Mouse (Mus musculus) neutrophil, adult 5-6 weeks (primary cell): ENCODE data around the gene St3gal5. TPM values are rescaled to one million over a fixed set of nuclear protein-coding genes. Genes with fewer than 3 reads are reported as not detected.
A peak's percentile ranks its signal among the peaks of the same experiment; 100 is the strongest.

Source experiments
- ATAC-seq: fragments of 151-379, 151-347 bp; 2 replicates; pipeline ENCODE4 v1.8.0; 2017; ENCODE audit warnings: mild to moderate bottlenecking, moderate TSS enrichment; ENCODE audit not compliant: insufficient number of reproducible peaks, poor library complexity, low FRiP score, severe bottlenecking; ENCODE audit errors: extremely low read depth
- total RNA-seq: library from RNA; stranded (forward); fragments of 200-1000 nt; gene quantifications from 2 replicates; pipeline ENCODE4 v1.2.3, GENCODE M21; 2017

The St3gal5 gene
- total RNA-seq, 1 experiment from 2014 or later = 36.4 TPM

- ATAC-seq = peak; percentile 49; the same call in 1 of the 2 replicates
These were observed 88.6 kb downstream of the St3gal5 start for GRCm38 (mm10) chr6:72185893-72186490.

- no peak for ATAC-seq
These were observed 89.4 kb downstream of the St3gal5 start for GRCm38 (mm10) chr6:72186809-72187208.

GRCm38 (mm10) chr6:72189061-72189863 lies 91.9 kb downstream of the St3gal5 start:
- ATAC-seq = no peak

GRCm38 (mm10) chr6:72190120-72190519 lies 92.7 kb downstream of the St3gal5 start:
- no peak for ATAC-seq

- 0 out of 2 replicates have a peak, but pooled peaks have one; percentile 9 for ATAC-seq
These were observed 93.2 kb downstream of the St3gal5 start for GRCm38 (mm10) chr6:72190577-72190976.

GRCm38 (mm10) chr6:72196660-72197059 lies 99.3 kb downstream of the St3gal5 start:
- no peak for ATAC-seq

GRCm38 (mm10) chr6:72197515-72197914 lies 100.1 kb downstream of the St3gal5 start:
- ATAC-seq = no peak

DNA sequence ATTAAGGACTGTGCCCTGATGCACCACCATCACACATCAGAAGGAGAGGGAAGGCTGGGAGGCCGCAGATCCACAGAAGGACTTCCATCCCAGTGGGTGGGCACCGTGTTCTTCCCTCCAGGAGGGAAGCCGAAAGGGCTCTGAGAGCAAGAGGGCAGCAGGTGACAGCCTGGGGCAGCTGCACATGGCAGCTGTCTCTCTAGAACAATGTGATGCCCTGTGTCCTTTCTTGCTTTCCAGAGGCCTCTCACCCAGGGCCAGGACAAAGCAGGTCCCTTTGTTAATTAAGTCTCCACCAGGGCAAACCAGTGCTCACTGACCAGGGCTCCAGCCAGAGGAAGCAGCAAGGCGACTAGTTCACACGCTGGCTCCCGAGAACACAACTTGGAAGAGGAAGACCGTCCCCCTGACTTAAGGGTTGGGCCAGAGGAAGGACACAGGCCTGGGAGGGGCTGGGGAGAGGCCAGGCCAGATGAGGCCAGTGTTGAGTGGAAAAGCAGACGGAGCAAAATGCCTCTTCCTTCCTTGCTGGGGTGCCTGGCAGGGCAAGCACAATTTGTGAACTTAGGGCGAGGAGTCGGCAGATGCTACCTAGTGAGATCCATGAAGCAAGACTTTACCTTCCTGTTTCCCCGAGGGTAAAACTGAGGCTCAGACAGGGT lies 103.3 kb downstream of the St3gal5 start:
- ATAC-seq = no peak

DNA sequence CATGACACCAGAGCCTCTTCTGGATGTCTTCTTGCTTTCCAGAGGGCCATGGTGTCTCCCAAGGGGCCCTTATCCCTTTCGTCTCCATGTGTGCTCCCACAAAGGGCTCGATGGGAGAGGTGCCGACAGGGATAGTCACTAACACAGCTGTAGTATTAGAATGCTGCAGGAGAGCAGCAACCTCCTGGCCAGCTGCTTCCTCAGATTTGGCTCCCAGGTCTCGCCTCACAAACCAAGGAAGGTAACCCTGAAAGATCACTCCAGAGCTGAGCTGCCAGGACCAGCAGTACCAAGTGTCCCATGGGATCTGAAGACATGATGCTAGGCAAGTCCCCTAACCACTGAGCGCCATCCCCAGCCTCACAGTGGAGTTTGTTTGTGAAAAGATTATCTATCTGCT lies 105.3 kb downstream of the St3gal5 start:
- no peak for ATAC-seq

- ATAC-seq = no peak
These were observed 105.9 kb downstream of the St3gal5 start for GRCm38 (mm10) chr6:72203279-72203678.

Other genes with a start within 250 kb of the St3gal5 start
- 97.7 and 105 TPM in 2 replicates for gene Ptcd3, start 188.8 kb upstream of the St3gal5 start, total RNA-seq
- gene Polr1a, start 188.5 kb upstream of the St3gal5 start, total RNA-seq = 64.6 and 76.6 TPM in 2 replicates
- gene Atoh8, start 138.0 kb downstream of the St3gal5 start, total RNA-seq = not detected in 2 replicates
- not detected in 2 replicates for gene Sftpb, start 207.0 kb downstream of the St3gal5 start, total RNA-seq
- 34.1 and 44.6 TPM in 2 replicates for gene Usp39, start 247.6 kb downstream of the St3gal5 start, total RNA-seq
- gene 0610030E20Rik, start 249.7 kb downstream of the St3gal5 start, total RNA-seq = 44.6 and 44.9 TPM in 2 replicates